8 mouse cellular contexts compared by ENCODE assay signal in genomic region chr10:91297792-91298460, GRCm38 (mm10).
DNase-seq lines count a peak whose midpoint lies in the region; TF ChIP-seq lines count a peak whose summit lies in the region.

No protein-coding gene starts in this region.

- peak; percentile 65; the same call in 1 of the 2 replicates for TF ChIP-seq CTCF in cortical plate, adult 2 months (IDR thresholded peaks at IDR 0.05; ENCODE audit: extremely low read depth, insufficient read depth, low read length)

- H3K4me1 ChIP-seq in cortical plate, adult 2 months (ENCODE audit: control insufficient read depth, insufficient read depth, low read length) = no peaks in the 10 kb centered on the region

- peak; percentile 13 to 84 for DNase-seq in adrenal gland, adult (ENCODE audit: inconsistent age in 2 of 2, low spot score in 1 of 2)
- no peak for DNase-seq in adrenal gland, adult 8-10 months
- DNase-seq in NIH3T3 (ENCODE audit: low read depth) = peak; percentile 83
- DNase-seq in heart, postnatal 14 days = peak; percentile 39 to 68
- DNase-seq in layer of hippocampus, adult 18-20 months (ENCODE audit: low spot score in 2 of 2) = peak; percentile 28 to 75
- peak; percentile 56 for DNase-seq in lung, postnatal 14 days
- DNase-seq in right cerebral cortex, postnatal 25 days = peak; percentile 37

- no peak overlapping the region for H3K27ac ChIP-seq in cortical plate, adult 2 months (ENCODE audit: insufficient read depth, low read length)

- intact Hi-C loops in heart, postnatal 14 days (cut with DNase I) = loop anchor here (2.0 to 10.0 kb wide), 3 partner anchors 247 to 1714 kb away; no protein-coding TSS in a partner anchor

- no peak overlapping the region for H3K4me3 ChIP-seq in cortical plate, adult 2 months (ENCODE audit: insufficient read depth, low read length)

- TF ChIP-seq POLR2A in cortical plate, adult 2 months (IDR thresholded peaks at IDR 0.05; ENCODE audit: extremely low read depth, insufficient read depth, low read length) = no peak
